Mouse (Mus musculus): ENCODE results near the gene Il10. TPM values are rescaled to one million over a fixed set of nuclear protein-coding genes. Genes with fewer than 3 reads are reported as not detected.

Il10 gene
- total RNA-seq, 2 experiments from 2014 or later, result not detected

- DNase-seq (ENCODE audit: low spot score in 2 of 2), result no peak
Observed at GRCm38 (mm10) chr1:131048946-131049345, 29.3 kb downstream of the Il10 start.

- DNase-seq (ENCODE audit: low spot score in 2 of 2), result no peak
Observed at GRCm38 (mm10) chr1:131049361-131049806, 29.7 kb downstream of the Il10 start.

GRCm38 (mm10) chr1:131050011-131050410 lies 30.4 kb downstream of the Il10 start:
- no peak for DNase-seq (ENCODE audit: low spot score in 2 of 2)

GRCm38 (mm10) chr1:131050617-131051016 lies 31.0 kb downstream of the Il10 start:
- no peak for DNase-seq (ENCODE audit: low spot score in 2 of 2)

- DNase-seq (ENCODE audit: low spot score in 2 of 2), result peak in 1 of 2 experiments; percentile 49
Observed at GRCm38 (mm10) chr1:131051073-131051472, 31.4 kb downstream of the Il10 start.

- peak; percentile 53 to 89 for DNase-seq (ENCODE audit: low spot score in 2 of 2)
Observed at GRCm38 (mm10) chr1:131053239-131053638, 33.6 kb downstream of the Il10 start.

GRCm38 (mm10) chr1:131053656-131054055 lies 34.0 kb downstream of the Il10 start:
- no peak for DNase-seq (ENCODE audit: low spot score in 2 of 2)

- no peak for DNase-seq (ENCODE audit: low spot score in 2 of 2)
Observed at GRCm38 (mm10) chr1:131054251-131054650, 34.6 kb downstream of the Il10 start.

GRCm38 (mm10) chr1:131058431-131058830 lies 38.8 kb downstream of the Il10 start:
- DNase-seq (ENCODE audit: low spot score in 2 of 2), result no peak

GRCm38 (mm10) chr1:131059411-131059810 lies 39.8 kb downstream of the Il10 start:
- no peak for DNase-seq (ENCODE audit: low spot score in 2 of 2)

GRCm38 (mm10) chr1:131059841-131060240 lies 40.2 kb downstream of the Il10 start:
- no peak for DNase-seq (ENCODE audit: low spot score in 2 of 2)

GRCm38 (mm10) chr1:131060290-131061253 lies 40.9 kb downstream of the Il10 start:
- DNase-seq (ENCODE audit: low spot score in 2 of 2), result peak in 1 of 2 experiments; percentile 61

GRCm38 (mm10) chr1:131061740-131062254 lies 42.2 kb downstream of the Il10 start:
- no peak for DNase-seq (ENCODE audit: low spot score in 2 of 2)

GRCm38 (mm10) chr1:131062821-131063220 lies 43.2 kb downstream of the Il10 start:
- DNase-seq (ENCODE audit: low spot score in 2 of 2), result no peak

- no peak for DNase-seq (ENCODE audit: low spot score in 2 of 2)
Observed at GRCm38 (mm10) chr1:131064202-131064601, 44.6 kb downstream of the Il10 start.

GRCm38 (mm10) chr1:131068011-131068727 lies 48.5 kb downstream of the Il10 start:
- DNase-seq (ENCODE audit: low spot score in 2 of 2), result no peak

GRCm38 (mm10) chr1:131069010-131069409 lies 49.4 kb downstream of the Il10 start:
- DNase-seq (ENCODE audit: low spot score in 2 of 2), result no peak

GRCm38 (mm10) chr1:131072376-131072990 lies 52.8 kb downstream of the Il10 start:
- DNase-seq (ENCODE audit: low spot score in 2 of 2), result no peak

- DNase-seq (ENCODE audit: low spot score in 2 of 2), result peak; percentile 48 to 62
Observed at GRCm38 (mm10) chr1:131074524-131074938, 54.9 kb downstream of the Il10 start.
